Mouse (Mus musculus): ENCODE measurements around the gene Nr2e1.

GRCm38 (mm10) chr10:42559581-42560200 lies 23.7 kb downstream of the Nr2e1 start:
- TF ChIP-seq CTCF (IDR thresholded peaks at IDR 0.05; ENCODE audit: low read depth, low read length) (no peak), POLR2A (IDR thresholded peaks at IDR 0.05; ENCODE audit: borderline replicate concordance, low read depth, low read length) (no peak)
